Mouse (Mus musculus): Measurements from ENCODE around the gene Hist1h3g. TPM values are rescaled to one million over a fixed set of nuclear protein-coding genes. Genes with fewer than 3 reads are reported as not detected.
"Not testable (repeated sequence)": the region's sequence is repeated elsewhere in the genome, so short reads cannot be mapped to it uniquely, and the experiment has no call there.

The Hist1h3g gene
- polyA plus RNA-seq, 1 experiment from 2014 or later, result 3.3 TPM

DNA sequence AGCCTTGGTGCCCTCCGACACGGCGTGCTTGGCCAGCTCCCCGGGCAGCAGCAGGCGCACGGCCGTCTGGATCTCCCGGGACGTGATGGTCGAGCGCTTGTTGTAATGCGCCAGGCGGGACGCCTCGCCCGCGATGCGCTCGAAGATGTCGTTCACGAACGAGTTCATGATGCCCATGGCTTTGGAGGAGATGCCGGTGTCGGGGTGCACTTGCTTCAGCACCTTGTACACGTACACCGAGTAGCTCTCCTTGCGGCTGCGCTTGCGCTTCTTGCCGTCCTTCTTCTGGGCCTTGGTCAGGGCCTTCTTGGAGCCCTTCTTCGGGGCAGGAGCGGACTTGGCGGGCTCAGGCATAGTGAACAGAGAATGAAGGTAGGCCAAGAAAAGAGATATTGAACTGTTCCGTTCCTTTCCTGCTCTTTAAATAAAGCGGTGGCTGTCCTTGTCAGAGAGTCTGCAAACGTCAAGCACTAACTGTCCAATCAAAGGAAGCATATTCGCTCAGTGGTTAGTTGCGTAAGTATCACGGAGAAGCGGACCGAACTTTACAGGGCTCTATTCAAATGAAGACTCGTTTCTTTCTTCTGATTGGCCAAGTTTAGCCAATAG lies 7.9 kb downstream of the Hist1h3g start, which contains the start of gene Hist1h2bh:
Hist1h2bh (minus strand) TSS at position 394 of the 609 bp plus-strand sequence.
- Histone ChIP-seq H3K27ac (peak within 1 kb of the TSS; percentile 95), H3K4me1 (replicated peaks) (peaks cover 19% of the 10 kb centered on the region), H3K4me3 (peak within 1 kb of the TSS; percentile 57)
- not testable (repeated sequence) for H3K27me3 ChIP-seq (ENCODE audit: insufficient read depth, poor library complexity, severe bottlenecking); H3K36me3 ChIP-seq; H3K9me3 ChIP-seq
- DNase-seq (ENCODE audit: low spot score), result peak; percentile 79
- under 1% methylated on average over 42 of the region's 42 CpGs for WGBS

GRCm38 (mm10) chr13:23543965-23544786 lies 9.0 kb downstream of the Hist1h3g start, which contains the start of gene Hist1h3f:
Hist1h3f (plus strand) TSS chr13:23544052.
- Histone ChIP-seq H3K9me3 (no peaks in the 10 kb centered on the region), H3K27ac (peak within 1 kb of the TSS; percentile 95), H3K27me3 (ENCODE audit: insufficient read depth, poor library complexity, severe bottlenecking) (no peaks in the 10 kb centered on the region), H3K36me3 (no peaks in the 10 kb centered on the region), H3K4me1 (replicated peaks) (peaks cover 15% of the 10 kb centered on the region), H3K4me3 (peak within 1 kb of the TSS; percentile 57)
- under 1% methylated on average over 34 of the region's 45 CpGs for WGBS
- peak; percentile 58 for DNase-seq (ENCODE audit: low spot score)

DNA sequence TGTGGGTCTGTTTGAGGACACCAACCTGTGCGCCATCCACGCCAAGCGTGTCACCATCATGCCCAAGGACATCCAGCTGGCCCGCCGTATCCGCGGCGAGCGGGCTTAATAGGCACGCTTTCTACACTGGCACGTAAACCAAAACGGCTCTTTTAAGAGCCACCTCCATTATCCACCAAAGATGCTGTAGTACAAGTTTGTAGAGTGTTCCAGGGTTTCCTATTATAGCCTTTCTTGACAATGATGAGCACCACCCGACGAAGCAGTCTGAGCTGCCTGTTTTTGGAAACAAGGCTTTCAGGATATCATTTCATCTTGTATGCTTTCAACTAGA lies 9.5 kb downstream of the Hist1h3g start:
- DNase-seq (ENCODE audit: low spot score); H3K27me3 ChIP-seq (ENCODE audit: insufficient read depth, poor library complexity, severe bottlenecking); H3K9me3 ChIP-seq; H3K36me3 ChIP-seq: not testable (repeated sequence)
- Histone ChIP-seq H3K4me3 (peak overlapping the region; percentile 57), H3K4me1 (replicated peaks) (peaks cover 15% of the 10 kb centered on the region), H3K27ac (peak overlapping the region; percentile 95)
- WGBS, result 0% methylated on average over 14 of the region's 14 CpGs

- H3K36me3 ChIP-seq, result no peaks in the 10 kb centered on the region
- H3K4me3 ChIP-seq, result no peak overlapping the region
- peaks cover 24% of the 10 kb centered on the region for H3K4me1 ChIP-seq (replicated peaks)
- H3K27ac ChIP-seq, result peak overlapping the region; percentile 80
- WGBS, result 82% methylated on average over 5 of the region's 5 CpGs
- no peaks in the 10 kb centered on the region for H3K27me3 ChIP-seq (ENCODE audit: insufficient read depth, poor library complexity, severe bottlenecking)
- no peak for DNase-seq (ENCODE audit: low spot score)
- H3K9me3 ChIP-seq, result no peaks in the 10 kb centered on the region
Observed at GRCm38 (mm10) chr13:23546694-23547093, 11.5 kb downstream of the Hist1h3g start.

- H3K4me3 ChIP-seq, result peak overlapping the region; percentile 55
- no peaks in the 10 kb centered on the region for H3K27me3 ChIP-seq (ENCODE audit: insufficient read depth, poor library complexity, severe bottlenecking)
- H3K4me1 ChIP-seq (replicated peaks), result peaks cover 20% of the 10 kb centered on the region
- no peaks in the 10 kb centered on the region for H3K36me3 ChIP-seq
- peak overlapping the region; percentile 98 for H3K27ac ChIP-seq
- H3K9me3 ChIP-seq, result no peaks in the 10 kb centered on the region
- peak; percentile 33 for DNase-seq (ENCODE audit: low spot score)
- WGBS, result 9% methylated on average over 3 of the region's 3 CpGs
Observed at GRCm38 (mm10) chr13:23550761-23551145, 15.5 kb downstream of the Hist1h3g start.

GRCm38 (mm10) chr13:23551146-23551834 lies 16.1 kb downstream of the Hist1h3g start, which contains the start of gene Hist1h4f:
Hist1h4f (minus strand) TSS chr13:23551648.
- WGBS, result under 1% methylated on average over 47 of the region's 47 CpGs
- peak; percentile 94 for DNase-seq (ENCODE audit: low spot score)
- peak within 1 kb of the TSS; percentile 55 for H3K4me3 ChIP-seq
- peak within 1 kb of the TSS; percentile 98 for H3K27ac ChIP-seq
- H3K27me3 ChIP-seq (ENCODE audit: insufficient read depth, poor library complexity, severe bottlenecking); H3K36me3 ChIP-seq; H3K9me3 ChIP-seq: not testable (repeated sequence)
- H3K4me1 ChIP-seq (replicated peaks), result peaks cover 17% of the 10 kb centered on the region

GRCm38 (mm10) chr13:23551931-23552914 lies 17.0 kb downstream of the Hist1h3g start:
- no peak for DNase-seq (ENCODE audit: low spot score)
- Histone ChIP-seq H3K27me3 (ENCODE audit: insufficient read depth, poor library complexity, severe bottlenecking) (no peaks in the 10 kb centered on the region), H3K4me1 (replicated peaks) (peaks cover 18% of the 10 kb centered on the region), H3K9me3 (no peaks in the 10 kb centered on the region), H3K27ac (peak overlapping the region; percentile 98), H3K4me3 (peak overlapping the region; percentile 55), H3K36me3 (no peaks in the 10 kb centered on the region)
- 56% methylated on average over 8 of the region's 8 CpGs for WGBS

DNA sequence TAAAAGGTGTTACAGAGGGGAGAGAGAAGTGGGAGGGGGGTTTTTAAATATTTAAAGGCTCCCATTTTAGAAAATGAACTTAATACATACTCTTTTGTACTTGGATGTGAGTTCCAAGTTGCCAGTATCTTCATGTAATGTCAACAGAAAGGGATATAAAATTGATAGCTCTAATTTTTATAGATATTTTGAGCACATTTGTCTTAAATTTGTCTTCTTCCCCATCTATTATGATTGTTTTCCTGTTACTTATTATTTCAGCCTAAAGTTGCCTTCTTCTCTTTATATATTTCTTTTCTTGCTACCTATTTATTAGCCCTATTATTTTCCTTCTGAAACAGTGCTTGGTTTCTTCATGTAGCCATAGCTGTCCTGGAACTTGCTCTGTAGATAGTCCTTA lies 17.7 kb downstream of the Hist1h3g start, which contains the start of gene Hist1h1d:
Hist1h1d (plus strand) TSS at position 301 of the 400 bp plus-strand sequence.
- Histone ChIP-seq H3K27ac (peak within 1 kb of the TSS; percentile 98), H3K27me3 (ENCODE audit: insufficient read depth, poor library complexity, severe bottlenecking) (no peaks in the 10 kb centered on the region), H3K4me1 (replicated peaks) (peaks cover 18% of the 10 kb centered on the region), H3K4me3 (peak within 1 kb of the TSS; percentile 55), H3K9me3 (no peaks in the 10 kb centered on the region), H3K36me3 (no peaks in the 10 kb centered on the region)
- DNase-seq (ENCODE audit: low spot score), result no peak

DNA sequence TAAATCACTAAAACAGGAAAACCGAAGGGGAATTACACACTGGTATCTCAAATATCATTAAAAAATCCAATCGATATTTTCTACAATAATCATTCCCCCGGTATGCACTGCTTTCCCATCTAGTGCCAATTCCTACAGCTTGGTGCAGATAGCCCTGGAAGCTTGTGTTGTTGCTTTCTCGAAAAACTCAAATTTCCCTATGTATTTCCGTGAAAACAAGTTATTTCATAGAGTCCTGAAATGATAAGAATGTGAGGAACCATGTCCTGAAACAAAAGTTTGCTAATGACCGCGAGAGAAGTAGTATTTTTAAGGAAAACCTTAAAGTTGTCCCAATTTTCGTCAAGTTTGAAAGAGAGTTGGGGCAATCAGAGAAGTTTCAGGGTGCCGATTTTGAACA lies 19.2 kb downstream of the Hist1h3g start:
- peak overlapping the region; percentile 71 for H3K4me3 ChIP-seq
- 24% methylated on average over 9 of the region's 9 CpGs for WGBS
- H3K4me1 ChIP-seq (replicated peaks), result peaks cover 18% of the 10 kb centered on the region
- no peak for DNase-seq (ENCODE audit: low spot score)
- no peaks in the 10 kb centered on the region for H3K9me3 ChIP-seq
- peak overlapping the region; percentile 98 for H3K27ac ChIP-seq
- no peaks in the 10 kb centered on the region for H3K36me3 ChIP-seq
- no peaks in the 10 kb centered on the region for H3K27me3 ChIP-seq (ENCODE audit: insufficient read depth, poor library complexity, severe bottlenecking)

- Histone ChIP-seq H3K9me3 (no peaks in the 10 kb centered on the region), H3K4me1 (replicated peaks) (peaks cover 18% of the 10 kb centered on the region), H3K27me3 (ENCODE audit: insufficient read depth, poor library complexity, severe bottlenecking) (no peaks in the 10 kb centered on the region), H3K4me3 (peak overlapping the region; percentile 71), H3K27ac (peak overlapping the region; percentile 98), H3K36me3 (no peaks in the 10 kb centered on the region)
- WGBS, result under 1% methylated on average over 54 of the region's 54 CpGs
- peak; percentile 87 for DNase-seq (ENCODE audit: low spot score)
Observed at GRCm38 (mm10) chr13:23554925-23555838, 20.0 kb downstream of the Hist1h3g start.

GRCm38 (mm10) chr13:23555839-23556416 lies 20.7 kb downstream of the Hist1h3g start:
- under 1% methylated on average over 18 of the region's 18 CpGs for WGBS
- H3K4me3 ChIP-seq, result peak overlapping the region; percentile 71
- H3K27me3 ChIP-seq (ENCODE audit: insufficient read depth, poor library complexity, severe bottlenecking), result no peaks in the 10 kb centered on the region
- no peaks in the 10 kb centered on the region for H3K9me3 ChIP-seq
- peaks cover 15% of the 10 kb centered on the region for H3K4me1 ChIP-seq (replicated peaks)
- DNase-seq (ENCODE audit: low spot score), result peak; percentile 78
- H3K36me3 ChIP-seq, result no peaks in the 10 kb centered on the region
- peak overlapping the region; percentile 98 for H3K27ac ChIP-seq

Data from hindbrain, embryonic 10.5 days (tissue).